Mouse (Mus musculus): ENCODE results near the gene Gm28230. TPM values are rescaled to one million over a fixed set of nuclear protein-coding genes. Genes with fewer than 3 reads are reported as not detected.

The Gm28230 gene
- polyA plus RNA-seq, 1 experiment from 2014 or later, result not detected

- H3K4me2 ChIP-seq (ENCODE audit: low read depth, low read length), result no peak overlapping the region
- H3K27me3 ChIP-seq (ENCODE audit: insufficient read depth, low read length), result peaks cover 84% of the 10 kb centered on the region
- H3K36me3 ChIP-seq (replicated peaks; ENCODE audit: insufficient read depth, low read length), result no peaks in the 10 kb centered on the region
- H3K4me1 ChIP-seq (ENCODE audit: insufficient read depth), result no peaks in the 10 kb centered on the region
- ATAC-seq (no peak), DNase-seq (no peak)
- no peak for TF ChIP-seq EP300 (IDR thresholded peaks at IDR 0.05; ENCODE audit: low read depth)
- TF ChIP-seq CTCF (IDR thresholded peaks at IDR 0.05; ENCODE audit: low read depth), result no peak
- H3K9me3 ChIP-seq (ENCODE audit: low read length), result no peaks in the 10 kb centered on the region
- no peak overlapping the region for H3K27ac ChIP-seq (ENCODE audit: low read depth)
- WGBS (ENCODE audit: insufficient replicate concordance), result 19% methylated on average over 8 of the region's 8 CpGs
- H3K9ac ChIP-seq (replicated peaks), result no peak overlapping the region
- H3K4me3 ChIP-seq (ENCODE audit: low read depth, low read length), result no peak overlapping the region
These were observed 3.6 kb upstream of the Gm28230 start for GRCm38 (mm10) chr2:74722949-74723348.

GRCm38 (mm10) chr2:74724244-74725015 is 2.1 kb upstream of the Gm28230 start:
- Histone ChIP-seq H3K9ac (replicated peaks) (no peak overlapping the region), H3K4me2 (ENCODE audit: low read depth, low read length) (no peak overlapping the region), H3K27ac (ENCODE audit: low read depth) (no peak overlapping the region), H3K4me3 (ENCODE audit: low read depth, low read length) (no peak overlapping the region), H3K9me3 (ENCODE audit: low read length) (no peaks in the 10 kb centered on the region), H3K4me1 (ENCODE audit: insufficient read depth) (no peaks in the 10 kb centered on the region), H3K27me3 (ENCODE audit: insufficient read depth, low read length) (peaks cover 95% of the 10 kb centered on the region), H3K36me3 (replicated peaks; ENCODE audit: insufficient read depth, low read length) (no peaks in the 10 kb centered on the region)
- ATAC-seq, result no peak
- no peak for TF ChIP-seq EP300 (IDR thresholded peaks at IDR 0.05; ENCODE audit: low read depth)
- no peak for TF ChIP-seq CTCF (IDR thresholded peaks at IDR 0.05; ENCODE audit: low read depth)
- DNase-seq, result no peak
- 42% methylated on average over 7 of the region's 7 CpGs for WGBS (ENCODE audit: insufficient replicate concordance)

GRCm38 (mm10) chr2:74725171-74725570 is 1.4 kb upstream of the Gm28230 start:
- Histone ChIP-seq H3K4me2 (ENCODE audit: low read depth, low read length) (no peak overlapping the region), H3K36me3 (replicated peaks; ENCODE audit: insufficient read depth, low read length) (no peaks in the 10 kb centered on the region), H3K27ac (ENCODE audit: low read depth) (no peak overlapping the region), H3K4me3 (ENCODE audit: low read depth, low read length) (no peak overlapping the region), H3K9ac (replicated peaks) (no peak overlapping the region), H3K27me3 (ENCODE audit: insufficient read depth, low read length) (peaks cover 92% of the 10 kb centered on the region), H3K9me3 (ENCODE audit: low read length) (no peaks in the 10 kb centered on the region), H3K4me1 (ENCODE audit: insufficient read depth) (no peaks in the 10 kb centered on the region)
- DNase-seq, result no peak
- ATAC-seq, result no peak
- TF ChIP-seq EP300 (IDR thresholded peaks at IDR 0.05; ENCODE audit: low read depth), result no peak
- no peak for TF ChIP-seq CTCF (IDR thresholded peaks at IDR 0.05; ENCODE audit: low read depth)
- WGBS (ENCODE audit: insufficient replicate concordance), result 35% methylated on average over 17 of the region's 17 CpGs

GRCm38 (mm10) chr2:74726973-74727639 is 578 bp downstream of the Gm28230 start:
- 0 out of 2 replicates have a peak overlapping the region, but pooled peaks have one; percentile 10 for H3K4me3 ChIP-seq (ENCODE audit: low read depth, low read length)
- H3K4me2 ChIP-seq (ENCODE audit: low read depth, low read length), result 0 out of 2 replicates have a peak overlapping the region, but pooled peaks have one; percentile 2
- H3K36me3 ChIP-seq (replicated peaks; ENCODE audit: insufficient read depth, low read length), result no peaks in the 10 kb centered on the region
- DNase-seq (no peak), ATAC-seq (no peak)
- H3K9ac ChIP-seq (replicated peaks), result no peak overlapping the region
- WGBS (ENCODE audit: insufficient replicate concordance), result 6% methylated on average over 35 of the region's 43 CpGs
- H3K9me3 ChIP-seq (ENCODE audit: low read length), result no peaks in the 10 kb centered on the region
- H3K27ac ChIP-seq (ENCODE audit: low read depth), result no peak overlapping the region
- H3K4me1 ChIP-seq (ENCODE audit: insufficient read depth), result no peaks in the 10 kb centered on the region
- H3K27me3 ChIP-seq (ENCODE audit: insufficient read depth, low read length), result peaks cover 95% of the 10 kb centered on the region
- TF ChIP-seq CTCF (IDR thresholded peaks at IDR 0.05; ENCODE audit: low read depth) (no peak), EP300 (IDR thresholded peaks at IDR 0.05; ENCODE audit: low read depth) (no peak)

- no peak for ATAC-seq
These were observed 1.2 kb downstream of the Gm28230 start for GRCm38 (mm10) chr2:74727640-74728302.

GRCm38 (mm10) chr2:74728303-74728680 is 1.8 kb downstream of the Gm28230 start:
- TF ChIP-seq CTCF (IDR thresholded peaks at IDR 0.05; ENCODE audit: low read depth) (no peak), EP300 (IDR thresholded peaks at IDR 0.05; ENCODE audit: low read depth) (no peak)
- Histone ChIP-seq H3K9ac (replicated peaks) (no peak overlapping the region), H3K27ac (ENCODE audit: low read depth) (no peak overlapping the region), H3K27me3 (ENCODE audit: insufficient read depth, low read length) (peaks cover 95% of the 10 kb centered on the region), H3K36me3 (replicated peaks; ENCODE audit: insufficient read depth, low read length) (no peaks in the 10 kb centered on the region), H3K4me1 (ENCODE audit: insufficient read depth) (no peaks in the 10 kb centered on the region; the same call in 1 of the 2 replicates), H3K4me3 (ENCODE audit: low read depth, low read length) (no peak overlapping the region), H3K4me2 (ENCODE audit: low read depth, low read length) (no peak overlapping the region), H3K9me3 (ENCODE audit: low read length) (no peaks in the 10 kb centered on the region)
- 30% methylated on average over 13 of the region's 13 CpGs for WGBS (ENCODE audit: insufficient replicate concordance)
- no peak for DNase-seq
- ATAC-seq, result no peak

More at GRCm38 (mm10) chr2:74727640-74728302, 1.2 kb downstream of the Gm28230 start:
- DNase-seq, result no peak
- H3K4me3 ChIP-seq (ENCODE audit: low read depth, low read length), result no peak overlapping the region
- H3K9ac ChIP-seq (replicated peaks), result no peak overlapping the region
- H3K9me3 ChIP-seq (ENCODE audit: low read length), result no peaks in the 10 kb centered on the region
- WGBS (ENCODE audit: insufficient replicate concordance), result 7% methylated on average over 25 of the region's 25 CpGs
- peaks cover 95% of the 10 kb centered on the region for H3K27me3 ChIP-seq (ENCODE audit: insufficient read depth, low read length)
- H3K4me1 ChIP-seq (ENCODE audit: insufficient read depth), result no peaks in the 10 kb centered on the region; the same call in 1 of the 2 replicates
- TF ChIP-seq CTCF (IDR thresholded peaks at IDR 0.05; ENCODE audit: low read depth), result no peak
- no peak for TF ChIP-seq EP300 (IDR thresholded peaks at IDR 0.05; ENCODE audit: low read depth)
- H3K36me3 ChIP-seq (replicated peaks; ENCODE audit: insufficient read depth, low read length), result no peaks in the 10 kb centered on the region
- H3K4me2 ChIP-seq (ENCODE audit: low read depth, low read length), result no peak overlapping the region
- no peak overlapping the region for H3K27ac ChIP-seq (ENCODE audit: low read depth)
